Mouse (Mus musculus): ENCODE measurements around the gene Sp2. TPM values are rescaled to one million over a fixed set of nuclear protein-coding genes. Genes with fewer than 3 reads are reported as not detected.

Gene Sp2
- total and polyA plus RNA-seq, 3 experiments = 1.1 to 21.0 (median 2.8) TPM

- Histone ChIP-seq H3K27me3 (replicated peaks) (no peaks in the 10 kb centered on the region), H3K36me3 (replicated peaks in 1 of 2; ENCODE audit: control insufficient read depth in 1 of 2, insufficient read depth in 1 of 2, low read length in 1 of 2) (peaks cover 0 to 38% of the 10 kb centered on the region in 2 experiments), H3K4me1 (ENCODE audit: control insufficient read depth in 1 of 2, insufficient read depth in 2 of 2) (peaks cover 13 to 68% of the 10 kb centered on the region in 2 experiments), H3K4me2 (ENCODE audit: insufficient read depth, low read depth, poor library complexity, severe bottlenecking) (no peak overlapping the region), H3K27ac (ENCODE audit: insufficient read depth, low read depth) (no peak overlapping the region), H3K79me2 (replicated peaks; ENCODE audit: control insufficient read depth, extremely low read depth, insufficient read depth, poor library complexity, severe bottlenecking) (peaks cover 34% of the 10 kb centered on the region), H3K4me3 (replicated peaks in 1 of 3; ENCODE audit: low read depth in 2 of 3, low read length in 2 of 3, poor library complexity in 1 of 3) (no peak overlapping the region), H3K9ac (ENCODE audit: insufficient read depth, low read depth) (no peak overlapping the region), H3K9me3 (replicated peaks; ENCODE audit: low read length) (no peaks in the 10 kb centered on the region)
- dilution Hi-C loops (cut with MboI; ENCODE audit: extremely low pct_ligation_motif_present, extremely low pct_unique_long_range_greater_than_20kb, low sequenced_read_pairs) = no loop called here
- DNase-seq (ENCODE audit: extremely low read depth) = no peak
- in situ Hi-C loops (cut with MboI; ENCODE audit: low pct_ligation_motif_present, low pct_unique_long_range_greater_than_20kb, low sequenced_read_pairs) = no loop called here
- TF ChIP-seq MAX (IDR thresholded peaks at IDR 0.05; ENCODE audit: low read length) (no peak), KAT2A (IDR thresholded peaks at IDR 0.05; ENCODE audit: insufficient replicate concordance, low read length) (no peak), BHLHE40 (IDR thresholded peaks at IDR 0.05; ENCODE audit: low read depth, low read length) (no peak), RAD21 (IDR thresholded peaks at IDR 0.05; ENCODE audit: low read depth, low read length) (no peak), ETS1 (conservative IDR thresholded peaks at IDR 0.05; ENCODE audit: low read depth, low read length) (no peak), HCFC1 (IDR thresholded peaks at IDR 0.05; ENCODE audit: low read depth, low read length) (no peak), EP300 (IDR thresholded peaks at IDR 0.05; ENCODE audit: low read length) (no peak), USF2 (conservative IDR thresholded peaks at IDR 0.05; ENCODE audit: low read depth, low read length) (no peak), NRF1 (IDR thresholded peaks at IDR 0.05; ENCODE audit: low read depth, low read length) (no peak), CHD2 (IDR thresholded peaks at IDR 0.05; ENCODE audit: low read length) (no peak), MAFK (IDR thresholded peaks at IDR 0.05; ENCODE audit: insufficient replicate concordance, low read length) (no peak), CTCF (conservative IDR thresholded peaks at IDR 0.05 in 1 of 2, IDR thresholded peaks at IDR 0.05 in 1 of 2; ENCODE audit: low read depth in 2 of 2, low read length in 2 of 2) (no peak), USF1 (IDR thresholded peaks at IDR 0.05; ENCODE audit: low read depth, low read length) (no peak), ELF1 (IDR thresholded peaks at IDR 0.05; ENCODE audit: low read depth, low read length) (no peak)
These were observed 13.5 kb downstream of the Sp2 start for GRCm38 (mm10) chr11:96969280-96969722.

GRCm38 (mm10) chr11:96968476-96968875, 14.3 kb downstream of the Sp2 start:
- DNase-seq (ENCODE audit: extremely low read depth) = no peak
- Histone ChIP-seq H3K9ac (ENCODE audit: insufficient read depth, low read depth) (no peak overlapping the region), H3K9me3 (replicated peaks; ENCODE audit: low read length) (no peaks in the 10 kb centered on the region), H3K27ac (ENCODE audit: insufficient read depth, low read depth) (no peak overlapping the region), H3K4me3 (replicated peaks in 1 of 3; ENCODE audit: low read depth in 2 of 3, low read length in 2 of 3, poor library complexity in 1 of 3) (no peak overlapping the region), H3K4me1 (ENCODE audit: control insufficient read depth in 1 of 2, insufficient read depth in 2 of 2) (peaks cover 13 to 64% of the 10 kb centered on the region in 2 experiments), H3K79me2 (replicated peaks; ENCODE audit: control insufficient read depth, extremely low read depth, insufficient read depth, poor library complexity, severe bottlenecking) (peaks cover 27% of the 10 kb centered on the region), H3K4me2 (ENCODE audit: insufficient read depth, low read depth, poor library complexity, severe bottlenecking) (no peak overlapping the region), H3K36me3 (replicated peaks in 1 of 2; ENCODE audit: control insufficient read depth in 1 of 2, insufficient read depth in 1 of 2, low read length in 1 of 2) (peaks cover 6 to 39% of the 10 kb centered on the region in 2 experiments), H3K27me3 (replicated peaks) (no peaks in the 10 kb centered on the region)
- in situ Hi-C loops (cut with MboI; ENCODE audit: low pct_ligation_motif_present, low pct_unique_long_range_greater_than_20kb, low sequenced_read_pairs) = no loop called here
- dilution Hi-C loops (cut with MboI; ENCODE audit: extremely low pct_ligation_motif_present, extremely low pct_unique_long_range_greater_than_20kb, low sequenced_read_pairs) = no loop called here
- TF ChIP-seq MEF2A (IDR thresholded peaks at IDR 0.05; ENCODE audit: borderline replicate concordance, low read depth, low read length) = no peak
- TF ChIP-seq ZMIZ1 (IDR thresholded peaks at IDR 0.05; ENCODE audit: low read depth, low read length) = no peak
- TF ChIP-seq CHD1 (IDR thresholded peaks at IDR 0.05; ENCODE audit: low read depth, low read length) = no peak
- no peak for TF ChIP-seq TBP (conservative IDR thresholded peaks at IDR 0.05; ENCODE audit: low read depth, low read length)
- no peak for TF ChIP-seq POLR2AphosphoS2 (IDR thresholded peaks at IDR 0.05; ENCODE audit: low read depth, low read length)
- no peak for TF ChIP-seq KAT2A (IDR thresholded peaks at IDR 0.05; ENCODE audit: insufficient replicate concordance, low read length)
- no peak for TF ChIP-seq PAX5 (IDR thresholded peaks at IDR 0.05; ENCODE audit: low read length)

Data from CH12.LX (cell line).